Mouse (Mus musculus): Measurements from ENCODE around the gene Tex11. TPM values are rescaled to one million over a fixed set of nuclear protein-coding genes. Genes with fewer than 3 reads are reported as not detected.
A peak's percentile ranks its signal among the peaks of the same experiment; 100 is the strongest.

Tex11 gene
- polyA plus RNA-seq, 1 experiment from 2014 or later = 0.08 TPM

GRCm38 (mm10) chrX:100797370-100797769, 262.1 kb downstream of the Tex11 start:
- peak; percentile 43; the same call in 1 of the 2 replicates for ATAC-seq (ENCODE audit: low FRiP score, low TSS enrichment)
- no peaks in the 10 kb centered on the region for H3K4me1 ChIP-seq (replicated peaks; ENCODE audit: control insufficient read depth, insufficient read depth)
- DNase-seq (ENCODE audit: low spot score) = no peak
- H3K36me3 ChIP-seq (ENCODE audit: control insufficient read depth, insufficient read depth, low read length) = no peaks in the 10 kb centered on the region
- no peak overlapping the region for H3K4me3 ChIP-seq (ENCODE audit: low read depth, low read length)
- WGBS = 63% methylated on average over 4 of the region's 4 CpGs
- no peak overlapping the region for H3K9ac ChIP-seq (ENCODE audit: low read length)
- no peak for TF ChIP-seq CTCF (IDR thresholded peaks at IDR 0.05; ENCODE audit: low read depth)
- H3K27ac ChIP-seq (replicated peaks) = peak overlapping the region; percentile 61; the same call in 1 of the 2 replicates
- H3K9me3 ChIP-seq (ENCODE audit: control insufficient read depth, low read length) = no peaks in the 10 kb centered on the region
- no peak overlapping the region for H3K4me2 ChIP-seq (replicated peaks; ENCODE audit: low read depth)
- H3K27me3 ChIP-seq (ENCODE audit: control insufficient read depth, insufficient read depth, low read length) = no peaks in the 10 kb centered on the region

GRCm38 (mm10) chrX:100796741-100797090, 262.8 kb downstream of the Tex11 start:
- TF ChIP-seq EP300 (optimal IDR thresholded peaks at IDR 0.05) (no peak), CTCF (IDR thresholded peaks at IDR 0.05; ENCODE audit: low read depth) (no peak)
- 63% methylated on average over 3 of the region's 3 CpGs for WGBS
- H3K9me3 ChIP-seq (ENCODE audit: control insufficient read depth, low read length) = no peaks in the 10 kb centered on the region
- no peaks in the 10 kb centered on the region for H3K4me1 ChIP-seq (replicated peaks; ENCODE audit: control insufficient read depth, insufficient read depth)
- DNase-seq (ENCODE audit: low spot score) = peak; percentile 43
- peak overlapping the region; percentile 73 for H3K27ac ChIP-seq (replicated peaks)
- no peak overlapping the region for H3K4me2 ChIP-seq (replicated peaks; ENCODE audit: low read depth)
- H3K4me3 ChIP-seq (ENCODE audit: low read depth, low read length) = no peak overlapping the region
- H3K9ac ChIP-seq (ENCODE audit: low read length) = no peak overlapping the region
- ATAC-seq (ENCODE audit: low FRiP score, low TSS enrichment) = peak; percentile 85
- H3K27me3 ChIP-seq (ENCODE audit: control insufficient read depth, insufficient read depth, low read length) = no peaks in the 10 kb centered on the region
- H3K36me3 ChIP-seq (ENCODE audit: control insufficient read depth, insufficient read depth, low read length) = no peaks in the 10 kb centered on the region

GRCm38 (mm10) chrX:100796041-100796740, 263.3 kb downstream of the Tex11 start:
- Histone ChIP-seq H3K27ac (replicated peaks) (peak overlapping the region; percentile 73), H3K27me3 (ENCODE audit: control insufficient read depth, insufficient read depth, low read length) (no peaks in the 10 kb centered on the region), H3K4me3 (ENCODE audit: low read depth, low read length) (no peak overlapping the region), H3K4me1 (replicated peaks; ENCODE audit: control insufficient read depth, insufficient read depth) (no peaks in the 10 kb centered on the region), H3K36me3 (ENCODE audit: control insufficient read depth, insufficient read depth, low read length) (no peaks in the 10 kb centered on the region), H3K9me3 (ENCODE audit: control insufficient read depth, low read length) (no peaks in the 10 kb centered on the region), H3K9ac (ENCODE audit: low read length) (no peak overlapping the region), H3K4me2 (replicated peaks; ENCODE audit: low read depth) (no peak overlapping the region)
- DNase-seq (ENCODE audit: low spot score) = no peak
- TF ChIP-seq EP300 (optimal IDR thresholded peaks at IDR 0.05) = no peak
- TF ChIP-seq CTCF (IDR thresholded peaks at IDR 0.05; ENCODE audit: low read depth) = no peak
- 63% methylated on average over 6 of the region's 6 CpGs for WGBS
- ATAC-seq (ENCODE audit: low FRiP score, low TSS enrichment) = no peak

- DNase-seq (ENCODE audit: low spot score) = no peak
- ATAC-seq (ENCODE audit: low FRiP score, low TSS enrichment) = no peak
- no peak overlapping the region for H3K4me3 ChIP-seq (ENCODE audit: low read depth, low read length)
Measured at GRCm38 (mm10) chrX:100789322-100789721, 270.1 kb downstream of the Tex11 start.

More at GRCm38 (mm10) chrX:100789322-100789721, 270.1 kb downstream of the Tex11 start:
- H3K9ac ChIP-seq (ENCODE audit: low read length) = no peak overlapping the region
- 54% methylated on average over 4 of the region's 4 CpGs for WGBS
- no peak overlapping the region for H3K4me2 ChIP-seq (replicated peaks; ENCODE audit: low read depth)
- no peaks in the 10 kb centered on the region for H3K9me3 ChIP-seq (ENCODE audit: control insufficient read depth, low read length)
- TF ChIP-seq CTCF (IDR thresholded peaks at IDR 0.05; ENCODE audit: low read depth) = no peak
- TF ChIP-seq EP300 (optimal IDR thresholded peaks at IDR 0.05) = no peak
- H3K36me3 ChIP-seq (ENCODE audit: control insufficient read depth, insufficient read depth, low read length) = no peaks in the 10 kb centered on the region
- H3K4me1 ChIP-seq (replicated peaks; ENCODE audit: control insufficient read depth, insufficient read depth) = no peaks in the 10 kb centered on the region
- no peaks in the 10 kb centered on the region for H3K27me3 ChIP-seq (ENCODE audit: control insufficient read depth, insufficient read depth, low read length)
- H3K27ac ChIP-seq (replicated peaks) = no peak overlapping the region

Other genes with a start within 250 kb of the Tex11 start
- gene Slc7a3, start 26.4 kb upstream of the Tex11 start, polyA plus RNA-seq (2015; fragmentation: Nextera tagmentation; extraction: Ambion mirVana) = 1.8 and 2.1 TPM in 2 replicates
- 35.7 and 40.0 TPM in 2 replicates for gene Snx12, start 162.9 kb upstream of the Tex11 start, polyA plus RNA-seq (2015; fragmentation: Nextera tagmentation; extraction: Ambion mirVana)
- 0.91 and 0.97 TPM in 2 replicates for gene Foxo4, start 194.9 kb upstream of the Tex11 start, polyA plus RNA-seq (2015; fragmentation: Nextera tagmentation; extraction: Ambion mirVana)
- not detected in 2 replicates for gene Gm614, start 204.3 kb upstream of the Tex11 start, polyA plus RNA-seq (2015; fragmentation: Nextera tagmentation; extraction: Ambion mirVana)
- 3.3 and 3.8 TPM in 2 replicates for gene Il2rg, start 208.6 kb upstream of the Tex11 start, polyA plus RNA-seq (2015; fragmentation: Nextera tagmentation; extraction: Ambion mirVana)
- gene Gm20489, start 209.4 kb upstream of the Tex11 start, polyA plus RNA-seq (2015; fragmentation: Nextera tagmentation; extraction: Ambion mirVana) = not detected in 2 replicates
- gene Med12, start 214.4 kb upstream of the Tex11 start, polyA plus RNA-seq (2015; fragmentation: Nextera tagmentation; extraction: Ambion mirVana) = 10.1 and 11.7 TPM in 2 replicates
- 1.7 TPM in 2 replicates for gene Nlgn3, start 239.5 kb upstream of the Tex11 start, polyA plus RNA-seq (2015; fragmentation: Nextera tagmentation; extraction: Ambion mirVana)

Data from stomach, postnatal 0 days (tissue).